Mouse (Mus musculus) small intestine, adult 2 months (tissue): ENCODE data around the gene Gm13285. TPM values are rescaled to one million over a fixed set of nuclear protein-coding genes. Genes with fewer than 3 reads are reported as not detected.
"Not testable (repeated sequence)": the region's sequence is repeated elsewhere in the genome, so short reads cannot be mapped to it uniquely, and the experiment has no call there.

Experiments used
- H3K27ac ChIP-seq: fragments of 200-500 bp; 2 replicates; pipeline ENCODE4 v1.5.1; 2012; ENCODE audit warnings: low read depth, low read length, control low read depth, inconsistent platforms; ENCODE audit not compliant: insufficient read depth
- H3K27me3 ChIP-seq: fragments of 200-500 bp; 2 replicates; pipeline ENCODE4 v1.6.1; 2012; ENCODE audit warnings: mild to moderate bottlenecking, moderate library complexity, low read length, inconsistent platforms; ENCODE audit not compliant: control insufficient read depth, insufficient read depth
- H3K36me3 ChIP-seq: fragments of 200-500 bp; 2 replicates; pipeline ENCODE4 v1.6.1; 2012; ENCODE audit warnings: mild to moderate bottlenecking, low read length, control low read depth, inconsistent platforms; ENCODE audit not compliant: control insufficient read depth, insufficient read depth
- H3K4me1 ChIP-seq: fragments of 200-500 bp; 2 replicates; pipeline ENCODE4 v1.6.1; 2012; ENCODE audit warnings: low read length, inconsistent platforms, mixed read lengths; ENCODE audit not compliant: control insufficient read depth, insufficient read depth, insufficient read length
- H3K4me3 ChIP-seq: fragments of 200-500 bp; 2 replicates; pipeline ENCODE4 v1.5.1; 2012; ENCODE audit warnings: low read depth, mild to moderate bottlenecking, control low read depth, inconsistent platforms, low read length, moderate library complexity
- CTCF ChIP-seq: fragments of 200-500 bp; IDR thresholded peaks from 2 replicates; pipeline ENCODE4 v1.5.1; 2012; ENCODE audit warnings: low read depth, mild to moderate bottlenecking, control low read depth, inconsistent platforms, low read length, moderate library complexity, mixed read lengths; ENCODE audit not compliant: insufficient replicate concordance, insufficient read length; ENCODE audit errors: extremely low read depth
- POLR2A ChIP-seq: fragments of 200-500 bp; IDR thresholded peaks from 2 replicates; pipeline ENCODE4 v1.6.1; 2012; ENCODE audit warnings: low read depth, mild to moderate bottlenecking, control low read depth, inconsistent platforms, low read length, moderate library complexity
- WGBS: fragments of 180-500 bp; shearing (Covaris S2); methylation state at CpG from one replicate; pipeline ENCODE4 v1.1.7; 2018; 5-methylcytosine and 5-hydroxymethylcytosine counted together
- polyA plus RNA-seq: library from polyadenylated mRNA; depleted of rRNA; stranded (reverse); fragments of >200 nt; gene quantifications from 2 replicates; pipeline ENCODE4 v1.2.3, GENCODE M21; 2012

Gene Gm13285
- polyA plus RNA-seq, 1 experiment, result not detected

GRCm38 (mm10) chr4:88788402-88788801 is 11.1 kb upstream of the Gm13285 start, which contains the start of gene Gm13277:
Gm13277 (plus strand) TSS chr4:88788632.
- WGBS, result 0% methylated on average over 6 of the region's 28 CpGs
- not testable (repeated sequence) for H3K27me3 ChIP-seq, H3K36me3 ChIP-seq

DNA sequence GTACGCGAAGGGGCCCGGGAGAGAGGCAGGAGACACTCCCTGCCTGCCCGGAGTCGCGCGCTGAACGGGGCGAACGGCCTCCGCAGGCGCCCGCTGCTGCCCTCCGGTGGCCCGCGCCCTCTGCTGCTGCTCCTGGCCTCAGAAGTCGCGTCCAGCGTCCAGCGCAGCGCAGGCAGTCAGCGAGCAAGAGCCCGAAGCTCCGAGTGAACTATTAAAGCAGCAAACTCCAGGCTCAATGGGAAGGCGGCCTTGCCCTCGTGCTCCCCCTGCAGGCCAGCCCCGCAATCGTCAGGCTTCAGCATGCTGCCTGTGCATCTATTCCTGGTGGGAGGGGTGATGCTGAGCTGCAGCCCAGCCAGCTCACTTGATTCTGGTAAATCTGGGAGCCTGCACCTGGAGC is 8.2 kb upstream of the Gm13285 start, which contains the start of gene Gm13278:
TSS of gene Gm13278 (plus strand) at position 301 of the 400 bp plus-strand sequence.
- H3K27ac ChIP-seq, H3K4me3 ChIP-seq, H3K27me3 ChIP-seq, H3K36me3 ChIP-seq, H3K4me1 ChIP-seq: not testable (repeated sequence)
- WGBS, result no CpG with 5 or more reads among the region's 28 CpGs

More at GRCm38 (mm10) chr4:88788402-88788801, 11.1 kb upstream of the Gm13285 start, which contains the start of gene Gm13277:
- H3K4me1 ChIP-seq, H3K27ac ChIP-seq, H3K4me3 ChIP-seq: not testable (repeated sequence)

GRCm38 (mm10) chr4:88793936-88794675 is 5.4 kb upstream of the Gm13285 start, which contains the start of gene Gm13275:
Gm13275 (plus strand) TSS chr4:88794487.
- WGBS, result under 1% methylated on average over 16 of the region's 52 CpGs
- not testable (repeated sequence) for H3K4me3 ChIP-seq, H3K36me3 ChIP-seq, H3K27me3 ChIP-seq, H3K27ac ChIP-seq, H3K4me1 ChIP-seq

DNA sequence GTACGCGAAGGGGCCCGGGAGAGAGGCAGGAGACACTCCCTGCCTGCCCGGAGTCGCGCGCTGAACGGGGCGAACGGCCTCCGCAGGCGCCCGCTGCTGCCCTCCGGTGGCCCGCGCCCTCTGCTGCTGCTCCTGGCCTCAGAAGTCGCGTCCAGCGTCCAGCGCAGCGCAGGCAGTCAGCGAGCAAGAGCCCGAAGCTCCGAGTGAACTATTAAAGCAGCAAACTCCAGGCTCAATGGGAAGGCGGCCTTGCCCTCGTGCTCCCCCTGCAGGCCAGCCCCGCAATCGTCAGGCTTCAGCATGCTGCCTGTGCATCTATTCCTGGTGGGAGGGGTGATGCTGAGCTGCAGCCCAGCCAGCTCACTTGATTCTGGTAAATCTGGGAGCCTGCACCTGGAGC is 2.4 kb upstream of the Gm13285 start, which contains the start of gene Gm13279:
TSS of gene Gm13279 (plus strand) at position 301 of the 400 bp plus-strand sequence.
- not testable (repeated sequence) for H3K27ac ChIP-seq, H3K27me3 ChIP-seq, H3K4me1 ChIP-seq, H3K4me3 ChIP-seq, H3K36me3 ChIP-seq
- WGBS, result no CpG with 5 or more reads among the region's 28 CpGs

- not testable (repeated sequence) for H3K4me3 ChIP-seq, H3K4me1 ChIP-seq, H3K27ac ChIP-seq, H3K36me3 ChIP-seq, H3K27me3 ChIP-seq
- no CpG with 5 or more reads among the region's 29 CpGs for WGBS
These were observed 3.5 kb downstream of the Gm13285 start, which contains the start of gene Gm13287 for GRCm38 (mm10) chr4:88802954-88803353. Gm13287 (plus strand) TSS chr4:88803254.

GRCm38 (mm10) chr4:88805231-88805630 is 5.8 kb downstream of the Gm13285 start, which contains the start of gene Gm13288:
Gm13288 (plus strand) TSS chr4:88805531.
- no CpG with 5 or more reads among the region's 8 CpGs for WGBS
- not testable (repeated sequence) for H3K36me3 ChIP-seq, H3K4me1 ChIP-seq, H3K27me3 ChIP-seq, H3K27ac ChIP-seq
- peak within 1 kb of the TSS; percentile 49 for H3K4me3 ChIP-seq

DNA sequence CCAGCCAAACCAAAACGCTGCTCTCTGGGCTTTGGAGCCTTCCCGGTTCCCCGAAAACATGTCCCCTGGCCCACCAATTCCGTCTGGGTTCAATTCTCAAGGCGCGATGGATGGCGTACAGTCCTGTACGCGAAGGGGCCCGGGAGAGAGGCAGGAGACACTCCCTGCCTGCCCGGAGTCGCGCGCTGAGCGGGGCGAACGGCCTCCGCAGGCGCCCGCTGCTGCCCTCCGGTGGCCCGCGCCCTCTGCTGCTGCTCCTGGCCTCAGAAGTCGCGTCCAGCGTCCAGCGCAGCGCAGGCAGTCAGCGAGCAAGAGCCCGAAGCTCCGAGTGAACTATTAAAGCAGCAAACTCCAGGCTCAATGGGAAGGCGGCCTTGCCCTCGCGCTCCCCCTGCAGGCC is 6.3 kb downstream of the Gm13285 start:
- WGBS, result 0% methylated on average over 13 of the region's 34 CpGs
- H3K27me3 ChIP-seq, H3K4me1 ChIP-seq, H3K27ac ChIP-seq, H3K36me3 ChIP-seq: not testable (repeated sequence)
- H3K4me3 ChIP-seq, result peak overlapping the region; percentile 49

DNA sequence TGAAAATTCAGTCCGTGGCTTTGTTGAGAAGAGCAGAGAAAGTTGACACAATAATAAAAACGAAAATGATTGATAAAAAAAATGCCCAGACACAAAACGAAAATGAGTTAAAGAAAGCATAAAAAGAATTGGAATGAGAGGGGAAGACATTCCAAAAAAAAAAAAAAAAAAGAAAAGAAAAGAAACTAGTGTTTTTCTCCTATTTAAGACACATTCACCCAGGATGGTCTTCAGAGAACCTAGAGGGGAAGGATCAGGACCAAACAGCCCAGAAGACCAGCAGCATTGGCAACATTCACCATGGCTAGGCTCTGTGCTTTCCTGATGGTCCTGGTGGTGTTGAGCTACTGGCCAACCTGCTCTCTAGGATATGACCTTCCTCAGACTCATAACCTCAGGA is 16.5 kb downstream of the Gm13285 start, which contains the start of gene Ifna7:
TSS of gene Ifna7 (plus strand) at position 301 of the 400 bp plus-strand sequence.
- no peaks in the 10 kb centered on the region for H3K4me1 ChIP-seq
- TF ChIP-seq CTCF (no peak), POLR2A (no peak)
- WGBS, result 51% methylated on average over 3 of the region's 3 CpGs
- H3K4me3 ChIP-seq, result no peak within 1 kb of the TSS
- H3K27ac ChIP-seq, result no peak within 1 kb of the TSS
- no peaks in the 10 kb centered on the region for H3K36me3 ChIP-seq
- no peaks in the 10 kb centered on the region; the same call in 1 of the 2 replicates for H3K27me3 ChIP-seq
